Comparison of ENCODE assay signal across 18 mouse cellular contexts in the genomic region with DNA sequence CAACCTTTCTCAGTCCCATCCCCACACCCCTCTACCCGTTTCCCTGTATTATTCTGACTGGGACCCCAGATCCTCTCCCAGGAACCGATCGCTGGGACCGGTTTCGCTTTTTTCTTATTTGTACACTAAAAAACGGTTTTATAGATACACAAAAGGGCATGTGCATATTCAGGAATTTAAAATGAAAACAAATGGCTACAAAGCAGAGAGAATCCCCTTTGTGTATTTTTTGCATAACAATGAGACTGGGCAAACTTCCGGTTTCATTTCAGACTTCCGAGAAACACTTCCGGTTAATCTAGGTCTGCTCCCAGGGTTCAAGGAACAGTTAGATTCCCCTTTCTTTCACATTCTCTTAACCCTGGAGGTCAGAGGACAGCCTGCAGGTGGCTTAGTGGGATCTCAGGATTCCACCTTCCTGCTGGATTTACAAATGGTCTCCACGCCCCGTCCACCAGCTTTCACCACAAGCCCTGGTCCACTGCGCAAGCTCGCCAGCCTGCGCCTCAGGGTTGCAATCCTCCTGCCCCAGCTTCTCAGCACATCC.
"Had no signal": no experiment of that assay in that cellular context is flagged by ENCODE, and none has a peak within 500 bp of the region (broad histone marks: within the 10 kb centered on the region; RNA-seq: fewer than 3 reads in every experiment).

No protein-coding gene starts in this region.

- ATAC-seq: lung, postnatal 0 days had no signal

- H3K4me3 ChIP-seq: layer of hippocampus, adult 2 months; limb, embryonic 12.5 days; midbrain, embryonic 10.5 days; neural tube, embryonic 12.5 days had no signal

- H3K36me3 ChIP-seq: limb, embryonic 12.5 days; midbrain, embryonic 10.5 days; neural tube, embryonic 12.5 days had no signal

- DNase-seq: kidney, adult 11 months; kidney, postnatal 10 days; kidney, postnatal 4 days; liver; lung, adult 18-20 months; lung, postnatal 4 days; midbrain, embryonic 14.5 days; retina, postnatal 1 day; right cerebral cortex, postnatal 4 days; spleen, adult 18-20 months; thymus, adult 18-20 months; thymus, postnatal 14 days had no signal

- H3K9ac ChIP-seq: limb, embryonic 12.5 days; liver, embryonic 14.5 days; neural tube, embryonic 12.5 days had no signal

- H3K27me3 ChIP-seq: limb, embryonic 12.5 days; neural tube, embryonic 12.5 days had no signal

- H3K27ac ChIP-seq: layer of hippocampus, adult 2 months; limb, embryonic 12.5 days; liver, embryonic 14.5 days; midbrain, embryonic 10.5 days; neural tube, embryonic 12.5 days had no signal

- H3K4me2 ChIP-seq: limb, embryonic 12.5 days; neural tube, embryonic 12.5 days had no signal

- H3K9me3 ChIP-seq: midbrain, embryonic 10.5 days had no signal
